Mouse (Mus musculus): ENCODE data around the gene Slc50a1. TPM values are rescaled to one million over a fixed set of nuclear protein-coding genes. Genes with fewer than 3 reads are reported as not detected.

Gene Slc50a1
- polyA plus RNA-seq, 1 experiment from 2014 or later: 36.2 TPM

DNA sequence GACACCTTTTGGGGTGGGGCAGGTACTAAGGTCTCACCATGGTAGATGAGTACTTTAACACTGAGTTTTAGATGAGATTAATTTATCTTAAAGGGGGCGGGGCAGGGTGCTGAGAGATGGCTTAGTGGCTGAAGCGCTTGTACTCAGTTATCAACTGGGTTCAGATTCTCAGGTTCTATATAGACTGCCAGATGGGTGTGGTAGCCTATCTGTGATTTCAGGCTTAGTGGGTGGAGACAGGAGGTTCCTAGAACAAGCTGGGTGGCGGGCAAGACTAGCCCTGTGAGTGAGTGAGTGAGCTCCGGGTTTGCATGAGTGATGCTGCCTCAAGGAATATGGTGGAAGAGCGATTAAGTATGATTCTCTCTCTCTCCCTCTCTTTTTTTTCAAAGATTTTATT lies 15.4 kb downstream of the Slc50a1 start:
- no peak overlapping the region for H3K27ac ChIP-seq (replicated peaks)
- no peak overlapping the region for H3K4me2 ChIP-seq
- no peaks in the 10 kb centered on the region for H3K9me3 ChIP-seq
- no peaks in the 10 kb centered on the region for H3K27me3 ChIP-seq
- H3K4me1 ChIP-seq (replicated peaks): peaks cover 14% of the 10 kb centered on the region
- H3K9ac ChIP-seq: no peak overlapping the region
- ATAC-seq (ENCODE audit: low FRiP score, low read depth): no peak
- H3K36me3 ChIP-seq: no peaks in the 10 kb centered on the region
- H3K4me3 ChIP-seq: no peak overlapping the region
- 91% methylated on average over 5 of the region's 5 CpGs for WGBS

DNA sequence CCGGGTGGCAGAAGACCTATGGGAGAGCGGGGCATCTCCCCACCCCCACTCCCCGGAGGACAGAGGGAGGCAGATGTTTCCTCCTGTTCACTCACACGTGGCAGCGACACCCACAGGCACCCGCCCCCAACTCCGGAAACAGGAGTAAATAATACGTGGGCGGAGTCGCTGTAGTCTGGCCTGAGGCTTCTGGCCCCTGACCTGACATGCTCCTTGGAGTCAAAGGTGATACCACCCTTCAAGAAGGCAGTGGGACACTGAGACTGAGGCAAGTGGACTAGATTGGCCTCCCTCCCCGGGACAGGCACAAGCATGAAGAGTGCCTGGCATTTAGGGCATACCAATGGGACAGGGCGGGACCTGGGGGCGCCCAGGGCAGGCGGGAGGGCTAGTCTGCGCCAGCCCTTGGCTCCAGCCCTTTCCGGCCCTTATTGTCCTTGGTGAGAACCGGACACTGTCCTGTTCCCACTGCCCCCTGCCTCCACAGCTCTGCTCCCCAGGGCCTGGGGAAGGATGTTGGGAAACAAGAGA lies 18.9 kb downstream of the Slc50a1 start:
- WGBS: 13% methylated on average over 17 of the region's 17 CpGs
- Histone ChIP-seq H3K4me3 (no peak overlapping the region), H3K36me3 (0 out of 2 replicates have a peak, but pooled peaks cover 4% of the 10 kb centered on the region), H3K4me1 (replicated peaks) (peaks cover 30% of the 10 kb centered on the region), H3K27me3 (no peaks in the 10 kb centered on the region), H3K9ac (no peak overlapping the region), H3K4me2 (peak overlapping the region; percentile 35), H3K9me3 (no peaks in the 10 kb centered on the region), H3K27ac (replicated peaks) (no peak overlapping the region)
- ATAC-seq (ENCODE audit: low FRiP score, low read depth): 0 out of 2 replicates have a peak, but pooled peaks have one; percentile 21

DNA sequence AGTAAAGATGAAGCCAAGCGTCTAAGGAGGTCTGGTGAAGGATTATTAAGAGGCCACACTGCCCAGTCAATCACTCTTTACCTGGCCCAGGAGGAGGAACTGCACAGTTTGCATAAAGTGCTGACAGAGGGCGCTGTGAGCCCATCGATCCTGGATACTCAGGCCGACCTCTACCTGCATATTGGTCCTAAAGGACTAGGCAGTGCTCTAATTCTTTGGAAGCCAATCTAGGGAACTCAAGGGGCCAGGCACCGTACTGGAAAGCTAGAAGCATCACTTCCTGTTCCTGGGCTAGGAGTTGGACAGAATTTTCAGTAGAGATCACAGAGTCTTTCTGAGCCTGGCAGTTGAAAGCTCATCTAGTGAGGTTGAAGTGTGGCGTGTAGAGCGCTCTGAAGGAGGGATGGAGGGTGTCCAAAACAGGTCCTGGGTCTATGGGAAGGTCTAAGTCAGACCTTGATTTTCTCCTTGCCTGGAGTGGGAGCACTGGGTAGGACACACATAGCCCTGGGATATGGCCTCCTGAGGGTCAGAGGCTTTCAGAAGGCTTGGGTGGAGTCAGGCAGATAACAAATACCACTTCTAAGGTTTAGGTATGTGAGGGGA lies 19.8 kb downstream of the Slc50a1 start:
- H3K27ac ChIP-seq (replicated peaks): no peak overlapping the region
- no peaks in the 10 kb centered on the region for H3K9me3 ChIP-seq
- 23% methylated on average over 7 of the region's 7 CpGs for WGBS
- H3K4me3 ChIP-seq: no peak overlapping the region
- H3K36me3 ChIP-seq: 0 out of 2 replicates have a peak, but pooled peaks cover 4% of the 10 kb centered on the region
- ATAC-seq (ENCODE audit: low FRiP score, low read depth): no peak
- H3K27me3 ChIP-seq: no peaks in the 10 kb centered on the region
- peaks cover 35% of the 10 kb centered on the region for H3K4me1 ChIP-seq (replicated peaks)
- no peak overlapping the region for H3K9ac ChIP-seq
- no peak overlapping the region for H3K4me2 ChIP-seq

DNA sequence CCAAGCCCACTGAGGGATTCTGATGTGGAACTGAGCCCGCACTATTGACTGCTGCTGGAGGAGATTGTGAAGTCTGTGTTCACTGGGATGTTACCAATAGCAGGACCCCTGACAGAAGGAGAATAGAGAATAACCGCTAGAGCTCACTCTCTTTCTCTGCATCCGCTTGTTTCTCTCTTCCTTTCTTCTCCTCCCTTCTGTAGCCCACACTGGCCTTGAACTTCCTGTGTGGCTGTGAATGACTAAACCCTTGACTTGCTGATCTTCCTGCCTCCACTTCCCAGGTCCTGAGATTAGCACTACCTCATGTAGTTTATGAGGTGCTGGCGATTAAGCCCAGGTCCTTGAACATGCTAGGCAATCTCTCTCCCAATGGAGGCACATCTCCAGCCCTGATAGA lies 22.9 kb downstream of the Slc50a1 start:
- Histone ChIP-seq H3K36me3 (0 out of 2 replicates have a peak, but pooled peaks cover 4% of the 10 kb centered on the region), H3K4me3 (peak overlapping the region; percentile 88), H3K27me3 (no peaks in the 10 kb centered on the region), H3K4me1 (replicated peaks) (peaks cover 56% of the 10 kb centered on the region), H3K9ac (peak overlapping the region; percentile 71; the same call in 1 of the 2 replicates), H3K9me3 (no peaks in the 10 kb centered on the region), H3K4me2 (peak overlapping the region; percentile 88), H3K27ac (replicated peaks) (no peak overlapping the region)
- ATAC-seq (ENCODE audit: low FRiP score, low read depth): no peak
- 88% methylated on average over 4 of the region's 4 CpGs for WGBS

DNA sequence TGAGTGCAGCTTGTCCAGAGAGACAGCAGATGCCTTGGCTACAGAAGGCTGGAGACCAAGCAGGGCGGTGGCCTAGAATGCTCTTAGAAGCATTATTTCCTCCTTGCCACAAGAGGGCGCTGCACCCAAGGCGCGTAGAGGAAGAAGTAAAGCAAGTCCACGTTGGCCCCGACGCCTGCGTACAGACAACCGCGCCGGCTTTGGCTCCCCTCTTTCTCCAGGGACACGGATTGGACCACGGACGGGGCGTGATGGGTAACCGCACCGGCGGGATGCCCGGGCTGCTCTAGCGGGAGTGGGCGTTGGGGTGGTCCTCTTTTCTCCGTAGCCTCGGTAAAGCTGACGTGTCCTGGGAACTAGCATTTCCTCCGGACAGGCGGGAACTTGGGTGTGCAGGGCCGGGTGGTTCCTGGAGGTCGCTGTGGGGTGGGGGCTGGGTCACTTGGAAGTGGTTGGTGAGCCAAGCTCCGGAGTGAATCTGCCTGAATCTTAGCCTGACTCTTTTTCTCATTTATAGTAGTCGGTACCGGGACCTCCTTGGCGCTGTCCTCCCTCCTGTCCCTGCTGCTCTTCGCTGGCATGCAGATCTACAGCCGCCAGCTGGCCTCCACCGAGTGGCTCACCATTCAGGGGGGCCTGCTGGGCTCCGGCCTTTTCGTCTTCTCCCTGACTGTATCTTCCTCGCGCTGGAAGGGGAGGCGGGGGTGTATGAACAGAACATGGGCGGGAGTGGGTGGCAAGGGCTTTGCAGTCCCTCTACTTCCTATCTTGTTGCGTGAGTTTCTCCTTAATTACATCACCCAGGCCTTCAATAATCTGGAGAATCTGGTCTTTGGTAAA lies 23.9 kb downstream of the Slc50a1 start, which contains the start of gene Trim46:
TSS of gene Trim46 (minus strand) at position 49 of the 840 bp plus-strand sequence.
- H3K27me3 ChIP-seq: no peaks in the 10 kb centered on the region
- WGBS: under 1% methylated on average over 42 of the region's 42 CpGs
- peak within 1 kb of the TSS; percentile 96 for H3K27ac ChIP-seq (replicated peaks)
- peak; percentile 68 for ATAC-seq (ENCODE audit: low FRiP score, low read depth)
- H3K9ac ChIP-seq: peak within 1 kb of the TSS; percentile 71
- H3K4me2 ChIP-seq: peak within 1 kb of the TSS; percentile 88
- H3K4me3 ChIP-seq: peak within 1 kb of the TSS; percentile 88
- peaks cover 58% of the 10 kb centered on the region for H3K4me1 ChIP-seq (replicated peaks)
- peaks cover 13% of the 10 kb centered on the region for H3K36me3 ChIP-seq
- no peaks in the 10 kb centered on the region for H3K9me3 ChIP-seq

DNA sequence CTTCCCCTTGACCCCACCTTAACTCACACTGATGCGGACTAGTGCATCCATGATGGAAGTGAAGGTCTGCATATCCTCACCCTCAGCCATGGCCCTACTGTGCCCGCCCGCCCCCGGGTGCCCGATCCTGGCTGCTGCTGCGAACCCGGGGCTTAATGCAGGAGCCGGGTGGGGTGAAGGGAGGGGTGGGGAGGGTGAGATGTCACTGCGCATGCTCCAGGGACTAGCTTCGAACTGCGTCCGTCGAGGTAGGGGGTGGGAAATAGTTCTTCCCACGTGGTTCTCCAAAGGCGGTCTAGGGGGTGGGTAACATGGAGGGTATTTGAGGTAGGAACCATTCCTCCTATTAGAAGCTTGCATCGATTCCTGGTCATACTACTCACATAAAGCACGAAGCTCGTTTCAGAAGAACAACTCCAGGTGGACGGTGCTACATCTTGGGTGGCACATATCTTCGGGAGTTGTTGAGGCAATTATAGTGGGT lies 24.6 kb downstream of the Slc50a1 start, which contains the start of gene Krtcap2:
TSS of gene Krtcap2 (plus strand) at position 279 of the 484 bp plus-strand sequence.
- 2% methylated on average over 20 of the region's 20 CpGs for WGBS
- peaks cover 51% of the 10 kb centered on the region for H3K4me1 ChIP-seq (replicated peaks)
- H3K27ac ChIP-seq (replicated peaks): peak within 1 kb of the TSS; percentile 96
- ATAC-seq (ENCODE audit: low FRiP score, low read depth): peak; percentile 75
- peak within 1 kb of the TSS; percentile 88 for H3K4me3 ChIP-seq
- H3K9me3 ChIP-seq: no peaks in the 10 kb centered on the region
- no peaks in the 10 kb centered on the region for H3K27me3 ChIP-seq
- peak within 1 kb of the TSS; percentile 71 for H3K9ac ChIP-seq
- H3K4me2 ChIP-seq: peak within 1 kb of the TSS; percentile 88
- H3K36me3 ChIP-seq: peaks cover 20% of the 10 kb centered on the region

DNA sequence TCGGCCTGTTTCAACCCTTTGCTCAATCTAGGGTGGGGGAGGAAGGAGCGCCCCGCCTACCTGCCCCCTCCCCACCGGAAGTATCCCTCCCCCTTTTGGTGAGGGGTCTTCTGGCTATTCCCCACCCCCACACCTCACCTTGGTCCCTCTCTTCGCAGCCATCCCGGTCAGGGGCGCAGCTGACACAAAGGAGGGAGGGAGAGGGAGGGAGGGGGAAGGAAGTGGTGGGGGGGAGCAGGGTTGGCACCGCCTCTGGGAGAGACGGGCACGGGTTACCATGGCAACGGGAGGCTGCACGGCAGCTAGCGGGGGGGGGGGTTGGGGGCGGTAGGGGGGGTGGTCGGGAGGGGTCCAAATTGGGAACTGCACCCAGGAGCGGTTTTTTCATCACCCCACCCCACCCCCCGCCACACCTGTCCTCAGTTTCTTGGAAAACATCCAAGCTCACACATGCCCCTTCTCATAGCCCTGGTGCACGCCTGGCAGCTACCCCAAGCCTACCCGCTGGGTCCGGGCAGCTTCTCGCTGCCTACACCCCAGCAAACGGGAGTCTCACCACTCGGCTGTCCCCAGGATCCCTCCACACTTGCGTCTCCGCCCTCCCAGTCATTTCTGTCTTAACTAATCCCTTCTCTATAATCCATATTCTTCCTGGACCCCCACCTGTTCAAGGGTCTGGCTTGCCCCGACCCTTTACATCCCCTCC lies 25.2 kb downstream of the Slc50a1 start:
- WGBS: 1% methylated on average over 17 of the region's 26 CpGs
- H3K27ac ChIP-seq (replicated peaks): peak overlapping the region; percentile 96
- no peaks in the 10 kb centered on the region for H3K27me3 ChIP-seq
- H3K4me2 ChIP-seq: peak overlapping the region; percentile 88
- H3K4me3 ChIP-seq: peak overlapping the region; percentile 88
- H3K4me1 ChIP-seq (replicated peaks): peaks cover 47% of the 10 kb centered on the region
- peaks cover 26% of the 10 kb centered on the region for H3K36me3 ChIP-seq
- peak; percentile 68 for ATAC-seq (ENCODE audit: low FRiP score, low read depth)
- peak overlapping the region; percentile 71 for H3K9ac ChIP-seq
- H3K9me3 ChIP-seq: no peaks in the 10 kb centered on the region

DNA sequence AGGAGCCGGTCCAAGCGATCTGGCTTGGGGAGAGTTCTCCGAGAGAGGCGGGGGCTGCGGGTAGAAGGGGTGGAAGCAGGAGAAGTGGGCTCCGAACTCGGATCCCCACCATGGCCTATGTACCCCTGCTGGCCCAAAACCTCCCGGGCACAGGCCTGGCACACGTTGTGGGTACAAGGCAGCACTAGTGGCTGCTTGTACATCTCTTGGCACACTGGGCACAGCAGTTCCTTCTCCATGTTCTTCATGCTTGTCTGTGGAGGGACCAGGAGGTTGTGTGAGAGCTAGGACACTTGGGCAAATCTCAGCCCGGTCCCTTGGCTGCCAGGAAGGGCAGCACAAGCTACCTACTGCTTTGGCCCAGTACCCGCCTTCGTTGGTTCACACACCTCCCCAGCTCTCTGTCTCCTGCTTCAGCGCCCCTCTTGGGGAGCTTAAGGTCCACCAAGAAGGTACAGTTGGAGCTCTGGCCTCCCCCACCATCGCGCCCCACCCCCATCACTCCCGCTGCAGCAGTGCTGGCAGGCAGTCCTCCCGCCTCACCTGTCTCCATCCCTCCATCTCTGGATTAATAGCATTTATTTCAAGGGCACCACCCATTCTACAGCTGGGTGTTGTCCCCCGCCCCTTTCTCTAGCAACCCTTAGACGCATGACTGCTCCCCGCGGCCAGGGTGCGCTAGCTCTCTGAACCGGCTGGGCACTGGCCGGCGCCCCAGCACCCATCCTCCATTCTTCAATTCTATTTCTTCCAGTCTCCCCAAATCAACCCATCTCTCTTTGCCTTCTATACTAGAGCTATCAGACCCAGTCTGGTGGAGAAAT lies 26.0 kb downstream of the Slc50a1 start:
- Histone ChIP-seq H3K4me3 (peak overlapping the region; percentile 88), H3K9ac (peak overlapping the region; percentile 71), H3K9me3 (no peaks in the 10 kb centered on the region), H3K27ac (replicated peaks) (peak overlapping the region; percentile 96), H3K36me3 (peaks cover 31% of the 10 kb centered on the region), H3K4me1 (replicated peaks) (peaks cover 47% of the 10 kb centered on the region), H3K4me2 (peak overlapping the region; percentile 88), H3K27me3 (no peaks in the 10 kb centered on the region)
- peak; percentile 35 for ATAC-seq (ENCODE audit: low FRiP score, low read depth)
- WGBS: 11% methylated on average over 25 of the region's 25 CpGs

DNA sequence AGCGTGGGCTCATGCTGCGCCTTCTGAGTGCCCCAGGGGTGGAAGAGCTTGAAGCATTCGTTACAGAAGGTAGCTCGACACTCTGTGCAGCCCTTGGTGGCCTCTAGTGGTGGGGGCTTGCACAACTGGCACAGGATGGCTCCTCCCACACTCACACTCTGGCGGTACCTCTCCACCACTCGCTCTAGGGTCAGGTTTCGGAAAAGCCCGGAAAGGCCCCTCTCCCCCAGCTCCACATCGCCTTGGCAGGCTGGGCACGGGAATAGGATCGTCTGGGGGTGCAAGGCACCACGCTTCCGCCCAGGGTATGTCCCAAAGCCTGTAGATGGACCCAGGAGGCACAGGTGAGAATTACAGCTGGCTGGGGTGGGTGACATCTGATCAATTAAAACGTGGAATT lies 26.8 kb downstream of the Slc50a1 start:
- Histone ChIP-seq H3K4me3 (peak overlapping the region; percentile 88), H3K9ac (peak overlapping the region; percentile 71), H3K27me3 (no peaks in the 10 kb centered on the region), H3K4me2 (peak overlapping the region; percentile 88), H3K36me3 (peaks cover 38% of the 10 kb centered on the region), H3K4me1 (replicated peaks) (peaks cover 47% of the 10 kb centered on the region), H3K9me3 (no peaks in the 10 kb centered on the region), H3K27ac (replicated peaks) (peak overlapping the region; percentile 96)
- WGBS: 9% methylated on average over 14 of the region's 14 CpGs
- no peak for ATAC-seq (ENCODE audit: low FRiP score, low read depth)

DNA sequence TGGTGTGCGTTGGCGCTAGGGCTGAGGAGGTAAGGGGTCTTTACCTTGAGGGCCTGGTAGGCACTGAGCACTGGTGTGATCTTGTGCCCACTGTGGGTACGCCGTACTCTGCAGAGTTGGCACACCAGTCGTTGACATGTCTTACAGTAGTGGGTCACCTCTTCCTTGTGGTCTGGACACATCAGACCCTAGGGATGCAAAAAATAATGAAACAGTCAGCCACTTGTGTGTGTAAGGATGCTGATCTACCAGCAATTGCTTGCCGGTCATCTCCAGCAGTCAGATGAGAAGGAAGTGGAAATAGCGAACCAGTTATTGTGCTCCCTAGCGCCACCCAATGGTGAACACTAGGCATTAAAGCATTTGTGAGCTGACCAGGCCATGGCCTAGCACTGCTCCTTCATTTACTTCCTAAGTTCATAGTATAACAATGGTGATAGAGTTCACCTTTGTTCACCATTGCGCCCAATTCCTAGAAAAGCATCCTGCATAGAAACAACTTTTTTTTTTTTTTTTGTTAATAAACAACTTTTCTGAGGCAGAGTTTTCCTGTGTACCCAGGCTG lies 28.0 kb downstream of the Slc50a1 start:
- Histone ChIP-seq H3K4me3 (no peak overlapping the region), H3K9ac (no peak overlapping the region), H3K4me1 (replicated peaks) (peaks cover 40% of the 10 kb centered on the region), H3K27me3 (no peaks in the 10 kb centered on the region), H3K27ac (replicated peaks) (no peak overlapping the region), H3K4me2 (0 out of 2 replicates have a peak overlapping the region, but pooled peaks have one; percentile 88), H3K9me3 (no peaks in the 10 kb centered on the region), H3K36me3 (peaks cover 50% of the 10 kb centered on the region)
- WGBS: 71% methylated on average over 9 of the region's 9 CpGs
- no peak for ATAC-seq (ENCODE audit: low FRiP score, low read depth)
